Mouse (Mus musculus) R1 (cell line): ENCODE measurements around the gene Pcsk6.
A peak's percentile ranks its signal among the peaks of the same experiment; 100 is the strongest.

Experiments
- DNase-seq: peaks from one replicate; pipeline ENCODE4 v3.0.0-alpha.2; 2018; ENCODE audit warnings: low read depth, low spot score

The Pcsk6 gene

GRCm38 (mm10) chr7:65861591-65862472, at the start of gene Pcsk6:
TSS of gene Pcsk6 (plus strand) at chr7:65861734.
- peak; percentile 84 for DNase-seq

- peak; percentile 18 for DNase-seq
Observed at GRCm38 (mm10) chr7:65813611-65814212, 47.8 kb upstream of the Pcsk6 start.

GRCm38 (mm10) chr7:65817564-65817963, 44.0 kb upstream of the Pcsk6 start:
- no peak for DNase-seq

- DNase-seq = no peak
Observed at GRCm38 (mm10) chr7:65820391-65820790, 41.1 kb upstream of the Pcsk6 start.

- peak; percentile 27 for DNase-seq
Observed at GRCm38 (mm10) chr7:65821901-65822300, 39.6 kb upstream of the Pcsk6 start.

GRCm38 (mm10) chr7:65822506-65823119, 38.9 kb upstream of the Pcsk6 start:
- peak; percentile 17 for DNase-seq

- peak; percentile 79 for DNase-seq
Observed at GRCm38 (mm10) chr7:65839756-65840155, 21.8 kb upstream of the Pcsk6 start.

GRCm38 (mm10) chr7:65843210-65843609, 18.3 kb upstream of the Pcsk6 start:
- peak; percentile 72 for DNase-seq

- DNase-seq = no peak
Observed at GRCm38 (mm10) chr7:65860981-65861380, 553 bp upstream of the Pcsk6 start.

- no peak for DNase-seq
Observed at GRCm38 (mm10) chr7:65862473-65863176, 1.1 kb downstream of the Pcsk6 start.

GRCm38 (mm10) chr7:65869173-65869572, 7.6 kb downstream of the Pcsk6 start:
- DNase-seq = no peak

GRCm38 (mm10) chr7:65869794-65870193, 8.3 kb downstream of the Pcsk6 start:
- no peak for DNase-seq

GRCm38 (mm10) chr7:65870227-65870626, 8.7 kb downstream of the Pcsk6 start:
- no peak for DNase-seq

- peak; percentile 59 for DNase-seq
Observed at GRCm38 (mm10) chr7:65870928-65871580, 9.5 kb downstream of the Pcsk6 start.

- DNase-seq = no peak
Observed at GRCm38 (mm10) chr7:65871851-65872250, 10.3 kb downstream of the Pcsk6 start.

- DNase-seq = peak; percentile 98
Observed at GRCm38 (mm10) chr7:65873176-65873845, 11.8 kb downstream of the Pcsk6 start.

- DNase-seq = no peak
Observed at GRCm38 (mm10) chr7:65873902-65874301, 12.4 kb downstream of the Pcsk6 start.

- peak; percentile 73 for DNase-seq
Observed at GRCm38 (mm10) chr7:65876596-65876995, 15.1 kb downstream of the Pcsk6 start.

GRCm38 (mm10) chr7:65878234-65878633, 16.7 kb downstream of the Pcsk6 start:
- DNase-seq = no peak

GRCm38 (mm10) chr7:65879330-65879729, 17.8 kb downstream of the Pcsk6 start:
- no peak for DNase-seq
